ENCODE assay signal across 2 mouse cellular contexts in the genomic region with DNA sequence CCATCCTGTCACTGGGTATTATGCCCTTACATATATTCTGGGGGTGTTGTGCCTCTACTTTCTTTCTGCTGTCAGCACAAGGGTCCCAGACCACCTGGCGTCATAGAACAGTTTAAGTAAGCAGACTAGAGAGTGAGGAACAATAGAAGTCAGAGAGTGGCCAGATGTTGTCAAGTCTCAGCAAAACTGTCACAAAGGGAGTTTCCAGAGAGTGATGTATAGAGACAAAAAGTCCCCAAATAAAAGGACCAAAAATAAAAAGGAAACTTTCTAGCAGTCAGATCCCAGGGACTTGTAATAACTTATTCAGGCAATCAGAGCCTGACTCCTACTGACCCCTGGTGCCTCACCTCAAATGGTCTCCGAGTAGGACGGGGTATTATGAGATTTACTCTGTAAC.
A peak's percentile ranks its signal among the peaks of the same experiment; 100 is the strongest.
TF ChIP-seq lines count a peak whose summit lies in the region.

No protein-coding gene starts in this region.

TF ChIP-seq in CH12.LX, 34 proteins besides CTCF, POLR2A, EP300 and RAD21 (continued from another document):
- TF ChIP-seq MAFK (IDR thresholded peaks at IDR 0.05; ENCODE audit: insufficient replicate concordance, low read length) (no peak), KAT2A (IDR thresholded peaks at IDR 0.05; ENCODE audit: insufficient replicate concordance, low read length) (no peak), NELFE (IDR thresholded peaks at IDR 0.05; ENCODE audit: low read depth, low read length) (no peak), CHD2 (IDR thresholded peaks at IDR 0.05; ENCODE audit: low read length) (peak; percentile 42), CHD1 (IDR thresholded peaks at IDR 0.05; ENCODE audit: low read depth, low read length) (peak; percentile 64; the same call in 1 of the 2 replicates), TBP (conservative IDR thresholded peaks at IDR 0.05; ENCODE audit: low read depth, low read length) (0 out of 2 replicates have a peak, but pooled peaks have one; percentile 30), PAX5 (IDR thresholded peaks at IDR 0.05; ENCODE audit: low read length) (no peak), USF2 (conservative IDR thresholded peaks at IDR 0.05; ENCODE audit: low read depth, low read length) (no peak), IRF4 (IDR thresholded peaks at IDR 0.05; ENCODE audit: low read depth, low read length) (peak; percentile 24; the same call in 1 of the 2 replicates), SIN3A (IDR thresholded peaks at IDR 0.05; ENCODE audit: low read length) (peak; percentile 47; the same call in 1 of the 2 replicates), GABPA (IDR thresholded peaks at IDR 0.05; ENCODE audit: insufficient replicate concordance, low read depth, low read length) (no peak), USF1 (IDR thresholded peaks at IDR 0.05; ENCODE audit: low read depth, low read length) (no peak), ZC3H11A (IDR thresholded peaks at IDR 0.05; ENCODE audit: low read depth, low read length) (no peak), ETS1 (conservative IDR thresholded peaks at IDR 0.05; ENCODE audit: low read depth, low read length) (peak; percentile 78), ZKSCAN1 (IDR thresholded peaks at IDR 0.05; ENCODE audit: borderline replicate concordance, low read depth, low read length) (no peak), JUN (IDR thresholded peaks at IDR 0.05; ENCODE audit: insufficient read depth, low read depth, low read length) (no peak; the same call in 1 of the 2 replicates), ELF1 (IDR thresholded peaks at IDR 0.05; ENCODE audit: low read depth, low read length) (no peak), RCOR1 (conservative IDR thresholded peaks at IDR 0.05; ENCODE audit: low read depth, low read length) (no peak), MAZ (IDR thresholded peaks at IDR 0.05; ENCODE audit: low read depth, low read length) (0 out of 2 replicates have a peak, but pooled peaks have one; percentile 49), MYC (IDR thresholded peaks at IDR 0.05; ENCODE audit: low read depth, low read length) (no peak; the same call in 1 of the 2 replicates), ZNF384 (IDR thresholded peaks at IDR 0.05; ENCODE audit: low read depth, low read length) (no peak), E2F4 (IDR thresholded peaks at IDR 0.05; ENCODE audit: insufficient replicate concordance, low read depth, low read length) (no peak), ZMIZ1 (IDR thresholded peaks at IDR 0.05; ENCODE audit: low read depth, low read length) (no peak), HCFC1 (IDR thresholded peaks at IDR 0.05; ENCODE audit: low read depth, low read length) (no peak; the same call in 1 of the 2 replicates), NRF1 (IDR thresholded peaks at IDR 0.05; ENCODE audit: low read depth, low read length) (no peak)

TF ChIP-seq in myocyte, 11 proteins besides CTCF, POLR2A, EP300 and RAD21 (continued from another document):
- TF ChIP-seq MYOG (IDR thresholded peaks at IDR 0.05; ENCODE audit: control insufficient read depth in 1 of 3, insufficient read depth in 1 of 3, insufficient read length in 2 of 3, low read depth in 2 of 3) = no peak
- TF ChIP-seq REST (IDR thresholded peaks at IDR 0.05; ENCODE audit: insufficient read depth, insufficient read length) = no peak
- no peak for TF ChIP-seq TCF3 (IDR thresholded peaks at IDR 0.05; ENCODE audit: insufficient read length, low read depth)
- no peak for TF ChIP-seq POLR2AphosphoS2 (IDR thresholded peaks at IDR 0.05; ENCODE audit: insufficient read length, low read depth)
- no peak for TF ChIP-seq CEBPB (IDR thresholded peaks at IDR 0.05; ENCODE audit: insufficient read depth, poor library complexity, severe bottlenecking)
